Mouse (Mus musculus): Measurements from ENCODE around the gene Gm20075.
"Not testable (repeated sequence)": the region's sequence is repeated elsewhere in the genome, so short reads cannot be mapped to it uniquely, and the experiment has no call there.

Gene Gm20075

DNA sequence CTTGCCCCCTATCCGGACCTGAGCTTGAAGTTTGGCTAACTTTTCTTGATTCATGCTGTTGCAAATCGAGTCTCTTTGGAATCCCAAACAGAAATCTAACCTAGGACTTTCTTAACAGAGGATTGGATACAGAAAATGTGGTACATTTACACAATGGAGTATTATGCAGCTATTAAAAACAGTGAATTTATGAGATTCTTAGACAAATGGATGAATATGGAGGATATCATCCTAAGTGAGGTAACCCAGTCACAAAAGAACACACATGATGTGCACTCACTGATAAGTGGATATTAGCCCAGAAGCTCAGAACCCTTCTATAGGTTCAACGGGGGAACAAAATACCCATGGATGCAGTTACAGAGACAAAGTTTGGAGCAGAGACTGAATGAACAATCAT is at the start of gene Gm20075:
Gm20075 (minus strand) TSS at position 101 of the 400 bp plus-strand sequence.
- in situ Hi-C loops (cut with MboI, MseI) = not testable (repeated sequence)

DNA sequence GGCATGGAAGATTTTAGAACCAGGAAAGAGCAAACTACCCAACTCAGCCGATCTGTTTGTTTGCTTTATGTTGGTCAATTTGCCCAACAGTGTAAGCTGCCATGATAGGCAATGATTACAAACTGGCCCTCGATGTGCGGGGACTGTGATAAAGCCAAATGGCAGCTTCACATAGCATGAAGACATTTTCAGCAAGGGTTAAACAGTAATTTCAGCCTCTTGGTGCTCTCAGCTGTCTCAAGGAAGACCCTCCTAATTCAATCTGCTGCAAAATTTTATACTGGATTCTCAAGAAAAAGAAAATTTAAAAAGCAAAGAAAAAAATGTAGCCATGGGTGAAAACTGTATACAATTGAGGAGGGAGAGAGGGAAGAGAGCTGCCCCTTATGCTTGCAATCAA is 47.9 kb upstream of the Gm20075 start:
- in situ Hi-C loops (cut with MboI, MseI) = no loop called here

DNA sequence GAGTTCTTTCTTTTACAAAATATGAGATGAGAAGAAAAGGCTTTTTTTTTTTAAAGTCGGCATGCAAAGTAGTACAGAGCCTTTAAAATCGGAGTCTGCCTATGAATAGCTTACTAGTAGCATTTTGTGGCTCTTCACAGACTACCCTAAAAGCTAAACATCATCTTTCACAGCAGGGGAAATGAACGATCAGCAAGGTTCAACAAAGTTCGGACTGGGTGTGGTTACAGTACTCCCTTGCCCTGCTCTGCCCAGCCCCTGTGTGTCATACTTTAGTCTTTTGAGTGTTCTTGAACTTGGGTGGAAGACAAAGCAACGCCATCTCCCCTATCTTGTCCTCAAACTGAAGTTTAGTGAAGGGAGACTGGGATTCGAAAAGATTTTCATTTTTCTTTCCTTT is 45.5 kb upstream of the Gm20075 start:
- in situ Hi-C loops (cut with MboI, MseI) = no loop called here

- in situ Hi-C loops (cut with MboI, MseI) = no loop called here
Measured at GRCm38 (mm10) chr13:96125011-96125410, 43.8 kb upstream of the Gm20075 start.

DNA sequence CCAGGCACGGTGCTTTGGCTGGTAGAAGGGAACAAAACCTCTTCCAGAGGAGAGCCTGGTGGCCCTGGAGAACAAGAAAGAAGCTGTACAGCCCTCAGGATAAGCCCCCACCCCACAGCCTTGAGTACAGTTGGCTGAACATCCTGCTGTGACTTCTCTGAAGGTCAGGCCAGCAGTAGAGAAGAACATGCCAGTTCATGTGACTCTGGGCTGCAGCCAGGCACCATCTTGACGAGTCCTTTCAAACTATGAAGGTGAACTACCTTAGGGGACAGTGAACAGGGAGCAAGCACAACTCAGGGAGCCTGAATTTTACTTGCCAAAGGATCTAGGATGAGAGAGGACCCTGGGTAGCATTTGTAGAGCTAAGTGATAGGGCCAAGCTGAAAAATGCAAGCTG is 31.5 kb upstream of the Gm20075 start:
- in situ Hi-C loops (cut with MboI, MseI) = no loop called here

GRCm38 (mm10) chr13:96110767-96111166 is 29.6 kb upstream of the Gm20075 start:
- in situ Hi-C loops (cut with MboI, MseI) = no loop called here

DNA sequence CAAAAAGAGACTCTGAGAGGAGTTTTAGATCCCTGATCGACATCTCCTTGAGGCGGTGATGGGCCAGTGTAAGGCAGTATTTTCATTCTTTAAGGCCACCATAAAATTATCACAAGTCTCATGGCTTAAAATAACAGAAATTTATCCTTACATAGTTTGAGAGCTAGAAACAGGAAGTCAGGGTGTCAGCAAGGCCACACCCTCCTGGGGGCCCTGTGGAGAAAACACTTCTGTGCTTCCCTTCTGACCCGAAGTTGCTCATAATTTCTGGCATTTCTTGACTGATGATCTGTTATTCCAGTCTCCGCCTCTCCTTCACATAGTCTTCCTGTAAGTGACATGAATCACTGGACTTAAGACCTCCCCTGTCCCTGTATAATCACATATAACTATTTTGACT is 25.2 kb upstream of the Gm20075 start:
- in situ Hi-C loops (cut with MboI, MseI) = no loop called here

DNA sequence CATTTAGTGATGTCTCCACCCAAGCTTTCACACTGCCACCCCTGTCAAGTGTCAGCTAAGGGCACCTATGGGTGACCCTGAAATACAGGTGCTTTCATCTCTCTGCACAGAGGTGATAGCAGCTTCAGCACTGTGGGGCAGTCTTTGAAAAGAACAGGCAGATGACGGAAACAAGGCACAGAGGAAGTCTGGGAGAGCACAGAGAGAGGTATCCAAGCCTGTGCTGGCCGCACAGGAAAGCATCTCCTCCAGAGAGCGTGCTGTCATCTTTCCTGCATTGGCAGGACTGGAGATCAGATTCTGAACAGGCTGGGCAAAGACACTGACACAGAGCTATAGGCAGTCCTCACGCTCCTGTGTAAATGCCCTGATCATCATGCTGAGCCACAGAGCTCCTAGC is 9.8 kb upstream of the Gm20075 start:
- in situ Hi-C loops (cut with MboI, MseI) = no loop called here

DNA sequence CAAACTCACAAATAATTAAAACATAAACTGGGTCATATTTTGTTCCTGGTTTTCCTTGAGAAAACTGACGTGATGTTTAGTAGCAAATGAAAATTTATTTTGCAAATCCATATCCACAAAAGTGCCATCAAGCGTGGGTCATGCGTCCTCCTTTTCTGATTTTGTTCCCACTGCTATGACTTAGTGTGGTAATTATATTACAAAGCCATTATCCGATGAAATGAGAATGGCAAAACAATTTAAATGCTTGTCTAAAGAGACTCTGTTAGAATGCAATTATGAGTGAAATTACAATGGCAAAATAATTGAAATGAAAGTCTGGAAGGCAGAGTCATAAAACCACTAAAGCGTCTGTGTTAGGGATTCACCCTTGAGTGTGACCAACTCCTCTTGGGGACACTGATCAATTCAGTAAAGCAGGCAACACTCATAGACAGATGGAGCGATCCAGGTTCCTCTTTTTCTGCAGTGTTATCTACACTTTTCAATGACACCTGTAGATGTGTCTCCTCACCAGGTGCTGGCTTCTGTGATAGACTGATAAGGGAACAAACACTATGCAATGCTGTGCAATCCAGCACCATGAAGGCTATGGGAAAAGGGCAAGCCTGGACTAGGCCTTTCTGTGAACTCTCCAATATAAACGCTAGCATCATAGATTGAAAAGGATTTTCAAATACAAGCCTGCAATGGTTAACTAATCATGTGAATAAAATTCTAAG is 4.6 kb upstream of the Gm20075 start:
- in situ Hi-C loops (cut with MboI, MseI) = no loop called here

DNA sequence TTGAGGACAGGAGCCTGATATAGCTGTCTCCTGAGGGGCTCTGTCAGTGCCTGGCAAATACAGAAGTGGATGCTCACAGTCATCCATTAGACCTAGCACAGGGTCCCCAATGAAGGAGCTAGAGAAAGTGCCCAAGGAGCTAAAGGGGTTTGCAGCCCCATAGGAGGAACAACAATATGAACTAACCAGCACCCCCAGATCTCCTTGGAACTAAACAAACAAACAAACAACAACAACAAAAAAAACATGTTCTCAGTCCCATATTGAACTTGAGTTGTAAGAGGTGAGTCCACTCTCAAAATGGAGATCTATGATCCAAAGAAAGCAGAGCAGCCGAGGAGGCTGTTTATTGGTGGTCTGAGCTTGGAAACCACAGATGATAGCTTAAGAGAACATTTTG is 578 bp upstream of the Gm20075 start, which contains the start of gene Gm17190:
Gm17190 (plus strand) TSS at position 301 of the 400 bp plus-strand sequence.
- in situ Hi-C loops (cut with MboI, MseI) = not testable (repeated sequence)

GRCm38 (mm10) chr13:96073555-96073954 is 7.6 kb downstream of the Gm20075 start:
- in situ Hi-C loops (cut with MboI, MseI) = no loop called here

GRCm38 (mm10) chr13:96052755-96053154 is 28.4 kb downstream of the Gm20075 start:
- in situ Hi-C loops (cut with MboI, MseI) = no loop called here

GRCm38 (mm10) chr13:96045396-96045795 is 35.8 kb downstream of the Gm20075 start:
- in situ Hi-C loops (cut with MboI, MseI) = loop anchor here (25.0 kb wide), 2 partner anchors 342 to 542 kb away; partner anchors contain the start of gene Poc5 (in 1 of the 2)

DNA sequence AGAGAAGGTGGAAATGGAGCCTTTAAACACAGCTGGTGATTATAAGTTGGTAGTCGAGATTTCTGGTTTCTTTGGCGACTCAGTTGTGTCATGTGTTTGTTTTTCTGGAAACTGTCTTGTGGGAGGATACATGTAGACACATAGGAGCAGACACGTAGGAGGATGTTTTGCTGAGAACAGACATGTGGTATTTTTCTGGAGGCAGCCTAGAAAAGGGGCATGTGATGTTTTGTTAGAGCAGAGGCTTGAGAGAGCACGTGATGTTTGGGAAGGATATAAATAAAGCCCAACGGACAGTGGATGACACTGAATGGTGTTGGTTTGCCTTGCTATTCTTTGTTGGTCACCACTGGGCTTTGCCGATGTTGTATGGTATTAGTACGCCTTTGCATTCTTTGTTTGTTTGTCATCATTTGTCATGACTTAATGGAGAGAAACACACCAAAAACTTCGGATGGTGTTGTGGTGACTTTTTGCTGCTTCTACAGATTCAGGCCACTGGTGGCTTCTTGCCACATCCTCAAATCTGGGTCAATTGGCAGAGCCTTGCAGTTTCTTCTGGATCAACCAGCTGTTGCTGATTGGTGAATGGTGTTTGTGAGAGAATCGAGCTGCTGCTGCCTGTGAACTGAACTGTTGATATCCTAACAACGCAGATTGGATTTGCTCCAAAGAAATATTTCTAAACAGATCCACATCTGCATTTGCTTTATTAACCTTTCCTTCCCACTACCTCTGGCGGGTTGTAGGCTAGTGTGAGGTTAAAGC is 40.7 kb downstream of the Gm20075 start:
- in situ Hi-C loops (cut with MboI, MseI) = loop anchor here (25.0 kb wide), 2 partner anchors 347 to 547 kb away; partner anchors contain the start of gene Poc5 (in 1 of the 2)

GRCm38 (mm10) chr13:96039536-96039935 is 41.6 kb downstream of the Gm20075 start:
- in situ Hi-C loops (cut with MboI, MseI) = loop anchor here (25.0 kb wide), 2 partner anchors 348 to 548 kb away; partner anchors contain the start of gene Poc5 (in 1 of the 2)

DNA sequence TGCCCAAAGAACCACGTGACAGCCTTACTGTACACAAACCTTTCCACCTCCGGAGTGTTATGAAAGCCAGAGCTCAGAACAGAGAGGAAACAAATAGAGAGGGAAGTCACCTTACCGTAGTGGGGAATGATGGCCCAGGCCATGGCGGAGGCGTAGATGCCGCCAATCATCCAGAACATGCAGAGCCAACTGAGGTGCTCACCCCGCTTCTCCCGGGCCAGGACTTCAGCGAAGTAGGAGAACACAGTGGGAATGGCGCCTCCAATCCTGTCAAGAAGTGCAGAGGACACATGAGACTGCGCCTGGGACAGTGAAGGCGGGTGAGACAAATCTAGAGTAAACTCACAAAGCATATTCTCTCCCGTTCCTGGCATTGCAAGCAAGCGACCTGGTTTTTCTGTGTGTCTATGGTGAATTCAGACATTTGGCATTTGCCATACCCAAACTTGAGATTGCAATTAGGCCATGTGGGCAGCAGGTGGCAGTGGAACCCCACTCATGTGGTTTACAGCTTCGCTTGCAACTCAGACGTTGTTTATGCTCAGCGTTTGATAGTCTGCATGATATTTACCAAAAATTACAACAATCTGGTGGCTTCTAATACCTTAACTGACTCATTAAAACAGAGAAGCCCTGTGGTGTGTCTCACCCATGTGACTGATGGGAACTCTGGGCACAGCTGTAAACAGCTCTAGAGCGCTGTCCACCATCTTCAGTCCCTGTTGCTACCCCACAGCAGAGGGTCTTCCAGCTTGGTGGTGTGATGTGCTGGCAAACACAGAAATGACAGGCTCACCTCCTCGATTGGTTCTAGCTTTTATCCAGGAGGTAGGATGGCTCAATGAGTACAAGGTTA is 50.6 kb downstream of the Gm20075 start:
- in situ Hi-C loops (cut with MboI, MseI) = loop anchor here (25.0 kb wide), 2 partner anchors 357 to 557 kb away; partner anchors contain the start of gene Poc5 (in 1 of the 2)

Measured in T-helper 17 cell (primary cell).